Mouse (Mus musculus): ENCODE results near the gene Erp29.

- TF ChIP-seq MAX (IDR thresholded peaks at IDR 0.05; ENCODE audit: low read length) = no peak
- TF ChIP-seq JUND (conservative IDR thresholded peaks at IDR 0.05; ENCODE audit: low read depth, low read length) = no peak
- no peak for TF ChIP-seq CTCF (conservative IDR thresholded peaks at IDR 0.05 in 1 of 2, IDR thresholded peaks at IDR 0.05 in 1 of 2; ENCODE audit: low read depth in 2 of 2, low read length in 2 of 2)
- no peak for TF ChIP-seq MAFK (IDR thresholded peaks at IDR 0.05; ENCODE audit: insufficient replicate concordance, low read length)
- TF ChIP-seq NRF1 (IDR thresholded peaks at IDR 0.05; ENCODE audit: low read depth, low read length) = no peak
- no peak for TF ChIP-seq EP300 (IDR thresholded peaks at IDR 0.05; ENCODE audit: low read length)
- TF ChIP-seq SMC3 (IDR thresholded peaks at IDR 0.05; ENCODE audit: low read depth, low read length) = no peak
- TF ChIP-seq E2F4 (IDR thresholded peaks at IDR 0.05; ENCODE audit: insufficient replicate concordance, low read depth, low read length) = no peak
- no peak for TF ChIP-seq ELF1 (IDR thresholded peaks at IDR 0.05; ENCODE audit: low read depth, low read length)
- no peak for TF ChIP-seq MAZ (IDR thresholded peaks at IDR 0.05; ENCODE audit: low read depth, low read length)
These were observed 7.4 kb downstream of the Erp29 start for GRCm38 (mm10) chr5:121444870-121445269.
